Mouse (Mus musculus): ENCODE results near the gene Nfib. TPM values are rescaled to one million over a fixed set of nuclear protein-coding genes. Genes with fewer than 3 reads are reported as not detected.

Gene Nfib
- total and polyA plus RNA-seq, 3 experiments, result 0.04 to 0.11 (median 0.09) TPM

- in situ Hi-C loops (cut with MboI; ENCODE audit: low pct_ligation_motif_present, low pct_unique_long_range_greater_than_20kb, low sequenced_read_pairs), result no loop called here
- TF ChIP-seq RCOR1 (conservative IDR thresholded peaks at IDR 0.05; ENCODE audit: low read depth, low read length) (no peak), RAD21 (IDR thresholded peaks at IDR 0.05; ENCODE audit: low read depth, low read length) (no peak), USF1 (IDR thresholded peaks at IDR 0.05; ENCODE audit: low read depth, low read length) (no peak), CTCF (conservative IDR thresholded peaks at IDR 0.05 in 1 of 2, IDR thresholded peaks at IDR 0.05 in 1 of 2; ENCODE audit: low read depth in 2 of 2, low read length in 2 of 2) (no peak), PAX5 (IDR thresholded peaks at IDR 0.05; ENCODE audit: low read length) (no peak), CHD2 (IDR thresholded peaks at IDR 0.05; ENCODE audit: low read length) (no peak), ZNF384 (IDR thresholded peaks at IDR 0.05; ENCODE audit: low read depth, low read length) (no peak), USF2 (conservative IDR thresholded peaks at IDR 0.05; ENCODE audit: low read depth, low read length) (no peak)
Observed at GRCm38 (mm10) chr4:82692009-82692326, 13.6 kb downstream of the Nfib start.

DNA sequence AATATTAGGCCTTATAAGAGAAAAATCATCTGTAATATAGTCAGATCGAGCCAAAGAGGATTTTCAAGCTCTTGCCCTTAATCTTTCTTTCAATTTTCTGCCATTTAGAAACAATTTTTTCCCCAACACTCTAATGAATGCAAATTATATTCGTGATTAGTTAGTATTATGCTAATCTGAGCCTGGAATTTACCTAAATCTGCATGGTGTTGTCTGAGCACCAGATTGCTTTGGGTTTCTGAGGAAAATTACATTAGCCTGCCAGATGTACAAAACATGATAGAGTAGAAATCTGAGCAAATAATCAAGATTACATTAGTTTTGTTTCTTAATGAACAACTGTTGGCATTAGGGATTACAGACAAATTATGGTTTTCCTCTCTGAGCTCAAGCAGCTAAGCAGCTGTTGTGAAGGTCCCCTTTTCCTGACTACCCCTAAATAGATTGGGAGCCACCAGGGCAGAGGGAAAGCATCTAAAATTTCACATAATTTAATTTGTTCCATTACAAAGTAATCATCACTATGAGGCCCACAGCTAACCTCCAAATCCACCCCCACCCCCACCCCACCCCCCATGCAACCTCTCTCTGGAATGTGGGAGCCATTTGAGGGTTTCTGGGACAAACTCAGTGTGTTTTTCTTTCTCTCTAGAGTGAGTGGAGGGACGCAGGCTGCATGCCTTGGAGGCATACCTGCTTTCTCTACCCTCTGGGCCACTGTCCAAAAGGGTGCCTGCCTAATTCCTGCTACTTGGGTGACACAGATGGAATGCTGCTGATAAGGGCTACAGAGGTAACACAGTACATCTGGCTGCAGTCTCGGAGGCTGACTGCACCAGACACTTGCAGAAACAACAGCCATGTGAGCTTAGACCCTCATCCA lies 14.2 kb downstream of the Nfib start:
- DNase-seq (ENCODE audit: extremely low read depth), result no peak
- TF ChIP-seq IRF4 (IDR thresholded peaks at IDR 0.05; ENCODE audit: low read depth, low read length) (no peak), ZNF384 (IDR thresholded peaks at IDR 0.05; ENCODE audit: low read depth, low read length) (no peak), BHLHE40 (IDR thresholded peaks at IDR 0.05; ENCODE audit: low read depth, low read length) (no peak), ETS1 (conservative IDR thresholded peaks at IDR 0.05; ENCODE audit: low read depth, low read length) (no peak), CHD1 (IDR thresholded peaks at IDR 0.05; ENCODE audit: low read depth, low read length) (no peak), MAFK (IDR thresholded peaks at IDR 0.05; ENCODE audit: insufficient replicate concordance, low read length) (no peak), USF2 (conservative IDR thresholded peaks at IDR 0.05; ENCODE audit: low read depth, low read length) (no peak)
- no peak overlapping the region for H3K4me2 ChIP-seq (ENCODE audit: insufficient read depth, low read depth, poor library complexity, severe bottlenecking)
- H3K4me1 ChIP-seq (ENCODE audit: control insufficient read depth in 1 of 2, insufficient read depth in 2 of 2), result peaks cover 2 to 3% of the 10 kb centered on the region in 2 experiments; a peak in 1 of 4 replicates
- H3K36me3 ChIP-seq (replicated peaks in 1 of 2; ENCODE audit: control insufficient read depth in 1 of 2, insufficient read depth in 1 of 2, low read length in 1 of 2), result no peaks in the 10 kb centered on the region
- no peaks in the 10 kb centered on the region for H3K79me2 ChIP-seq (replicated peaks; ENCODE audit: control insufficient read depth, extremely low read depth, insufficient read depth, poor library complexity, severe bottlenecking)
- no peak overlapping the region for H3K9ac ChIP-seq (ENCODE audit: insufficient read depth, low read depth)
- in situ Hi-C loops (cut with MboI; ENCODE audit: low pct_ligation_motif_present, low pct_unique_long_range_greater_than_20kb, low sequenced_read_pairs), result no loop called here
- no peak overlapping the region for H3K27ac ChIP-seq (ENCODE audit: insufficient read depth, low read depth)
- H3K9me3 ChIP-seq (replicated peaks; ENCODE audit: low read length), result no peaks in the 10 kb centered on the region
- no peaks in the 10 kb centered on the region for H3K27me3 ChIP-seq (replicated peaks)
- H3K4me3 ChIP-seq (replicated peaks in 1 of 3; ENCODE audit: low read depth in 2 of 3, low read length in 2 of 3, poor library complexity in 1 of 3), result no peak overlapping the region
- dilution Hi-C loops (cut with MboI; ENCODE audit: extremely low pct_ligation_motif_present, extremely low pct_unique_long_range_greater_than_20kb, low sequenced_read_pairs), result no loop called here

More at GRCm38 (mm10) chr4:82692009-82692326, 13.6 kb downstream of the Nfib start:
- DNase-seq (ENCODE audit: extremely low read depth), result no peak
- no peak overlapping the region for H3K9ac ChIP-seq (ENCODE audit: insufficient read depth, low read depth)
- no peak overlapping the region for H3K27ac ChIP-seq (ENCODE audit: insufficient read depth, low read depth)
- dilution Hi-C loops (cut with MboI; ENCODE audit: extremely low pct_ligation_motif_present, extremely low pct_unique_long_range_greater_than_20kb, low sequenced_read_pairs), result no loop called here
- H3K4me3 ChIP-seq (replicated peaks in 1 of 3; ENCODE audit: low read depth in 2 of 3, low read length in 2 of 3, poor library complexity in 1 of 3), result no peak overlapping the region
- H3K9me3 ChIP-seq (replicated peaks; ENCODE audit: low read length), result no peaks in the 10 kb centered on the region
- no peaks in the 10 kb centered on the region for H3K36me3 ChIP-seq (replicated peaks in 1 of 2; ENCODE audit: control insufficient read depth in 1 of 2, insufficient read depth in 1 of 2, low read length in 1 of 2)
- H3K27me3 ChIP-seq (replicated peaks), result no peaks in the 10 kb centered on the region
- no peaks in the 10 kb centered on the region for H3K79me2 ChIP-seq (replicated peaks; ENCODE audit: control insufficient read depth, extremely low read depth, insufficient read depth, poor library complexity, severe bottlenecking)
- peaks cover 2 to 3% of the 10 kb centered on the region in 2 experiments; a peak in 1 of 4 replicates for H3K4me1 ChIP-seq (ENCODE audit: control insufficient read depth in 1 of 2, insufficient read depth in 2 of 2)
- H3K4me2 ChIP-seq (ENCODE audit: insufficient read depth, low read depth, poor library complexity, severe bottlenecking), result no peak overlapping the region

All from CH12.LX (cell line).